Comparison of ENCODE assay signal across 18 mouse cellular contexts in genomic region chr2:44257946-44258345, GRCm38 (mm10).
"Had no signal": no experiment of that assay in that cellular context is flagged by ENCODE, and none has a peak within 500 bp of the region (broad histone marks: within the 10 kb centered on the region; RNA-seq: fewer than 3 reads in every experiment).

No protein-coding gene starts in this region.

- H3K4me2 ChIP-seq: kidney, embryonic 15.5 days; limb, embryonic 12.5 days; liver, embryonic 13.5 days; lung, embryonic 15.5 days; midbrain, embryonic 12.5 days; neural tube, embryonic 15.5 days had no signal

- H3K4me1 ChIP-seq: kidney, embryonic 15.5 days; limb, embryonic 12.5 days; liver, embryonic 13.5 days; lung, embryonic 15.5 days; megakaryocyte, embryonic 14.5 days; midbrain, embryonic 12.5 days; neural tube, embryonic 15.5 days had no signal

- DNase-seq: kidney, postnatal 25 days; liver; liver, embryonic 13.5 days; liver, postnatal 0 days; lung, postnatal 14 days; right cerebral cortex, adult 18-20 months; right cerebral cortex, postnatal 25 days; thymus, adult 18-20 months; thymus, postnatal 25 days had no signal

- H3K27me3 ChIP-seq: kidney, embryonic 15.5 days; limb, embryonic 12.5 days; liver, embryonic 13.5 days; lung, embryonic 15.5 days; megakaryocyte, embryonic 14.5 days; midbrain, embryonic 12.5 days; neural tube, embryonic 15.5 days had no signal

- ATAC-seq: liver, postnatal 0 days had no signal

- H3K9ac ChIP-seq: kidney, embryonic 15.5 days; limb, embryonic 12.5 days; liver, embryonic 13.5 days; liver, postnatal 0 days; lung, embryonic 15.5 days; midbrain, embryonic 12.5 days; neural tube, embryonic 15.5 days had no signal

- H3K4me3 ChIP-seq: kidney, embryonic 15.5 days; left cerebral cortex, adult 2 months; limb, embryonic 12.5 days; liver, embryonic 13.5 days; lung, embryonic 15.5 days; megakaryocyte, embryonic 14.5 days; midbrain, embryonic 12.5 days; myocyte; neural tube, embryonic 15.5 days had no signal

- H3K9me3 ChIP-seq: kidney, embryonic 15.5 days; limb, embryonic 12.5 days; liver, embryonic 13.5 days; lung, embryonic 15.5 days; megakaryocyte, embryonic 14.5 days; midbrain, embryonic 12.5 days; neural tube, embryonic 15.5 days had no signal

- H3K36me3 ChIP-seq: kidney, embryonic 15.5 days; limb, embryonic 12.5 days; liver, embryonic 13.5 days; lung, embryonic 15.5 days; midbrain, embryonic 12.5 days; neural tube, embryonic 15.5 days had no signal

- H3K27ac ChIP-seq: kidney, embryonic 15.5 days; left cerebral cortex, adult 2 months; limb, embryonic 12.5 days; liver, embryonic 13.5 days; lung, embryonic 15.5 days; macrophage; midbrain, embryonic 12.5 days; neural tube, embryonic 15.5 days had no signal
